In genomic region chr2:26525355-26526018, GRCm38 (mm10) we compare ENCODE assay signal across 8 mouse cellular contexts. TPM values are rescaled to one million over a fixed set of nuclear protein-coding genes. Genes with fewer than 3 reads are reported as not detected.
DNase-seq lines count a peak whose midpoint lies in the region; ATAC-seq and TF ChIP-seq lines count a peak whose summit lies in the region.

No protein-coding gene starts in this region.

- no peak for TF ChIP-seq CTCF in cerebellum, adult 2 months (IDR thresholded peaks at IDR 0.05; ENCODE audit: borderline replicate concordance, insufficient read depth, low read depth, low read length)

- no peaks in the 10 kb centered on the region for H3K27me3 ChIP-seq in intestine, embryonic 14.5 days (replicated peaks; ENCODE audit: control insufficient read depth, insufficient read depth, low read length)
- H3K27me3 ChIP-seq in liver, embryonic 12.5 days (replicated peaks), result no peaks in the 10 kb centered on the region
- no peaks in the 10 kb centered on the region for H3K27me3 ChIP-seq in forebrain, embryonic 16.5 days (replicated peaks; ENCODE audit: control insufficient read depth, insufficient read depth, low read length)
- no peaks in the 10 kb centered on the region for H3K27me3 ChIP-seq in cerebellum, adult 2 months (ENCODE audit: control insufficient read depth, insufficient read depth, low read length)

- peak overlapping the region; percentile 76 for H3K27ac ChIP-seq in intestine, embryonic 14.5 days (ENCODE audit: low read depth)
- no peak overlapping the region for H3K27ac ChIP-seq in liver, embryonic 12.5 days
- H3K27ac ChIP-seq in forebrain, embryonic 16.5 days (ENCODE audit: low read length), result no peak overlapping the region
- H3K27ac ChIP-seq in cerebellum, adult 2 months (ENCODE audit: insufficient read depth, low read length), result no peak overlapping the region

- peaks cover 24% of the 10 kb centered on the region for H3K4me1 ChIP-seq in intestine, embryonic 14.5 days (replicated peaks; ENCODE audit: control insufficient read depth, insufficient read depth, low read length)
- peaks cover 18% of the 10 kb centered on the region; the same call in 1 of the 2 replicates for H3K4me1 ChIP-seq in liver, embryonic 12.5 days
- no peaks in the 10 kb centered on the region for H3K4me1 ChIP-seq in forebrain, embryonic 16.5 days (replicated peaks; ENCODE audit: control insufficient read depth, insufficient read depth, low read length)
- H3K4me1 ChIP-seq in cerebellum, adult 2 months (ENCODE audit: control insufficient read depth, insufficient read depth, low read length), result no peaks in the 10 kb centered on the region

- peak overlapping the region; percentile 16; the same call in 1 of the 2 replicates for H3K4me2 ChIP-seq in intestine, embryonic 14.5 days (ENCODE audit: low read length)
- H3K4me2 ChIP-seq in liver, embryonic 12.5 days, result no peak overlapping the region
- no peak overlapping the region for H3K4me2 ChIP-seq in forebrain, embryonic 16.5 days (ENCODE audit: low read length)

- H3K9ac ChIP-seq in intestine, embryonic 14.5 days (ENCODE audit: low read length), result no peak overlapping the region
- no peak overlapping the region for H3K9ac ChIP-seq in liver, embryonic 12.5 days
- H3K9ac ChIP-seq in forebrain, embryonic 16.5 days (replicated peaks; ENCODE audit: low read depth, low read length), result no peak overlapping the region

- H3K36me3 ChIP-seq in intestine, embryonic 14.5 days (ENCODE audit: control insufficient read depth, insufficient read depth, low read length), result no peaks in the 10 kb centered on the region
- no peaks in the 10 kb centered on the region for H3K36me3 ChIP-seq in liver, embryonic 12.5 days
- no peaks in the 10 kb centered on the region for H3K36me3 ChIP-seq in forebrain, embryonic 16.5 days (ENCODE audit: control insufficient read depth, insufficient read depth)

- H3K4me3 ChIP-seq in intestine, embryonic 14.5 days (ENCODE audit: low read depth, low read length), result no peak overlapping the region
- H3K4me3 ChIP-seq in liver, embryonic 12.5 days, result no peak overlapping the region
- H3K4me3 ChIP-seq in forebrain, embryonic 16.5 days (replicated peaks; ENCODE audit: low read length), result no peak overlapping the region
- no peak overlapping the region for H3K4me3 ChIP-seq in cerebellum, adult 2 months (replicated peaks; ENCODE audit: insufficient read depth, low read depth, low read length)

- H3K9me3 ChIP-seq in intestine, embryonic 14.5 days (ENCODE audit: control insufficient read depth, low read length), result no peaks in the 10 kb centered on the region
- no peaks in the 10 kb centered on the region for H3K9me3 ChIP-seq in liver, embryonic 12.5 days (replicated peaks)
- no peaks in the 10 kb centered on the region for H3K9me3 ChIP-seq in forebrain, embryonic 16.5 days (ENCODE audit: control insufficient read depth, low read length)

- peak; percentile 77 for ATAC-seq in intestine, embryonic 14.5 days (replicated peaks; ENCODE audit: low FRiP score, low TSS enrichment, low read depth)
- ATAC-seq in liver, embryonic 12.5 days, result peak; percentile 57; the same call in 1 of the 2 replicates
- ATAC-seq in forebrain, embryonic 16.5 days, result no peak

- WGBS in intestine, embryonic 14.5 days, result 16% methylated on average over 9 of the region's 9 CpGs
- WGBS in liver, embryonic 12.5 days (ENCODE audit: insufficient replicate concordance), result 25% methylated on average over 9 of the region's 9 CpGs
- 55% methylated on average over 9 of the region's 9 CpGs for WGBS in forebrain, embryonic 16.5 days
- 52% methylated on average over 9 of the region's 9 CpGs for WGBS in cerebellum, adult 2 months

- TF ChIP-seq POLR2A in cerebellum, adult 2 months (IDR thresholded peaks at IDR 0.05; ENCODE audit: borderline replicate concordance, insufficient read depth, low read length), result no peak

- peak; percentile 23 for DNase-seq in thymus, postnatal 4 days
- no peak for DNase-seq in thymus, postnatal 14 days
- peak; percentile 68 to 75 for DNase-seq in gastrocnemius, adult 8-10 months (ENCODE audit: low spot score in 2 of 2)
- peak; percentile 65 for DNase-seq in intestine, embryonic 14.5 days (ENCODE audit: low spot score)
- peak; percentile 77 for DNase-seq in skeletal muscle tissue, adult 2 months (ENCODE audit: low read depth, low spot score)
- no peak for DNase-seq in cerebellum, adult 2 months

RNA-seq across cellular contexts. Expression of gene Notch1, which starts 9.0 kb away (rescaled TPM):
- 1 to 10 TPM; 4.9 to 7.0 (median 5.2) TPM for total RNA-seq in gastrocnemius, adult 8-10 months (2022)
- polyA plus RNA-seq in intestine, embryonic 14.5 days (2014; fragmentation: Nextera tagmentation; extraction: Ambion mirVana), result 21.6 and 24.3 TPM in 2 replicates
- 4.1 and 4.4 TPM in 2 replicates for polyA plus RNA-seq in liver, embryonic 12.5 days (2016; fragmentation: Nextera tagmentation; extraction: Ambion mirVana)
- 20.2 and 23.6 TPM in 2 replicates for polyA plus RNA-seq in forebrain, embryonic 16.5 days (2015; fragmentation: Nextera tagmentation; extraction: Ambion mirVana)
- polyA plus RNA-seq in cerebellum, adult 2 months (2012; rRNA removed), result 10.5 and 11.6 TPM in 2 replicates

RNA-seq across cellular contexts. Expression of gene Egfl7, which starts 54.3 kb away (rescaled TPM):
- total RNA-seq in gastrocnemius, adult 8-10 months (2022), result 10 to 100 TPM; 28.7 to 37.4 (median 31.6) TPM
- 129 and 135 TPM in 2 replicates for polyA plus RNA-seq in intestine, embryonic 14.5 days (2014; fragmentation: Nextera tagmentation; extraction: Ambion mirVana)
- polyA plus RNA-seq in liver, embryonic 12.5 days (2016; fragmentation: Nextera tagmentation; extraction: Ambion mirVana), result 106 and 120 TPM in 2 replicates
- 59.5 and 61.7 TPM in 2 replicates for polyA plus RNA-seq in forebrain, embryonic 16.5 days (2015; fragmentation: Nextera tagmentation; extraction: Ambion mirVana)
- polyA plus RNA-seq in cerebellum, adult 2 months (2012; rRNA removed), result 87.1 and 93.0 TPM in 2 replicates

Comparison
In these comparisons a context has a peak if more than half of its experiments do, and no peak if none do; other contexts are left out.
1. DNase-seq: peak in thymus, postnatal 4 days (single experiment), gastrocnemius, adult 8-10 months (2 of 2), intestine, embryonic 14.5 days (single experiment) and skeletal muscle tissue, adult 2 months (single experiment); none in thymus, postnatal 14 days (single experiment) and cerebellum, adult 2 months (0 of 2).